Mouse (Mus musculus) ES-E14 (cell line): ENCODE results near the gene Macrod2. TPM values are rescaled to one million over a fixed set of nuclear protein-coding genes. Genes with fewer than 3 reads are reported as not detected.

Source experiments
- DNase-seq: peaks from one replicate; pipeline ENCODE4 v3.0.0-alpha.2; 2013; ENCODE audit warnings: low read depth, low spot score
- H3K27ac ChIP-seq: 2 replicates; pipeline ENCODE4 v1.5.1; 2012; ENCODE audit warnings: low read depth, mild to moderate bottlenecking, low read length, moderate library complexity, mixed read lengths; ENCODE audit not compliant: poor library complexity, insufficient read depth, severe bottlenecking
- H3K36me3 ChIP-seq: 2 replicates; pipeline ENCODE4 v1.6.1; 2012; ENCODE audit warnings: mild to moderate bottlenecking, low read length, moderate library complexity, mixed read lengths; ENCODE audit not compliant: control insufficient read depth, poor library complexity, insufficient read depth, severe bottlenecking
- H3K4me1 ChIP-seq, 2 experiments: fragments of 150-350 bp in 1 of 2; sonication (generic) in 1 of 2; 2 replicates each; pipeline ENCODE4 v1.6.1; 2012; ENCODE audit warnings: low read length in 2 of 2, mild to moderate bottlenecking in 1 of 2, mixed read lengths in 1 of 2; ENCODE audit not compliant: control insufficient read depth in 2 of 2, insufficient read depth in 2 of 2, poor library complexity in 1 of 2
- H3K4me3 ChIP-seq, 2 experiments: fragments of 150-350 bp in 1 of 2; sonication (generic) in 1 of 2; 2 replicates each; pipeline ENCODE4 v1.5.1; 2012; ENCODE audit warnings: low read length in 2 of 2, low read depth in 1 of 2, mild to moderate bottlenecking in 1 of 2, mixed read lengths in 1 of 2; ENCODE audit not compliant: insufficient read depth in 1 of 2, poor library complexity in 1 of 2, severe bottlenecking in 1 of 2
- H3K9ac ChIP-seq: 2 replicates; pipeline ENCODE4 v1.6.1; 2012; ENCODE audit warnings: low read depth, mild to moderate bottlenecking, low read length, mixed read lengths; ENCODE audit not compliant: poor library complexity, insufficient read depth, severe bottlenecking
- H3K9me3 ChIP-seq: fragments of 150-350 bp; sonication (generic); 2 replicates; pipeline ENCODE4 v1.6.1; 2012; ENCODE audit warnings: low read depth, mild to moderate bottlenecking, low read length; ENCODE audit not compliant: control insufficient read depth, insufficient read depth
- CHD2 ChIP-seq: IDR thresholded peaks from 2 replicates; pipeline ENCODE4 v1.6.1; 2014; ENCODE audit warnings: mild to moderate bottlenecking, low read depth, low read length, inconsistent platforms
- HCFC1 ChIP-seq: IDR thresholded peaks from 2 replicates; pipeline ENCODE4 v1.6.1; 2012; ENCODE audit warnings: low read length, inconsistent platforms, borderline replicate concordance; ENCODE audit not compliant: insufficient read depth
- MAFK ChIP-seq: IDR thresholded peaks from 2 replicates; pipeline ENCODE4 v1.6.1; 2014; ENCODE audit warnings: mild to moderate bottlenecking, low read depth, low read length, inconsistent platforms; ENCODE audit not compliant: insufficient read depth
- ZC3H11A ChIP-seq: IDR thresholded peaks from 2 replicates; pipeline ENCODE4 v1.6.1; 2012; ENCODE audit warnings: low read depth, mild to moderate bottlenecking, inconsistent platforms, low read length, borderline replicate concordance
- ZNF384 ChIP-seq: IDR thresholded peaks from 2 replicates; pipeline ENCODE4 v1.6.1; 2012; ENCODE audit warnings: low read depth, low read length, inconsistent platforms
- in situ Hi-C, 2 experiments: fragments of 600-800 bp; cut with MboI; formaldehyde crosslinking; loops; one replicate each; pipeline ENCODE4 v1.15.1; 2025; ENCODE audit warnings: low sequenced_read_pairs in 2 of 2, inconsistent platforms in 1 of 2; ENCODE audit not compliant: unreplicated experiment in 2 of 2
- total RNA-seq: library from RNA; depleted of rRNA; stranded (reverse); fragments of 300-350 nt; gene quantifications from 2 replicates; pipeline ENCODE4 v1.2.3, GENCODE M21; 2012

Gene Macrod2
- total RNA-seq, 1 experiment: 12.7 TPM

DNA sequence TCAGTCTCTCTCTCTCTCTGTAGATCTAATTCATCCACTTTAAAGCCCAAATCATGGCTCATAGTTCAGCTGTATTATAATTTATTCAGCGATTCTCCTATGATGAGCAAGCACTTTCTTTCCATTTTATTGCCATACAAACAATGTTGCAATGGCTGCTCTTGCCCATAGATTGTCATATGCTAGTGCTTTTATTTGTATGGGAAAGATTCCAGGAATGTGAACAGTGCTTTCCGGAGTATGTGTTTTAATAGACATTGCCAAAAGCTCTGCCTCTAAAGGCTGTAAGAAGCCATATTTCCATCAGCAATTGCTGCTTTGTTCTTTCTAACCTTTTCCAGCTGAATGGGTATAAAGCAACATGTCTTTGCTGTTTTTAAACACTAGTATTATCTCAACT, 1872.7 kb downstream of the Macrod2 start:
- TF ChIP-seq CHD2 (no peak), HCFC1 (no peak), MAFK (no peak)
- Histone ChIP-seq H3K27ac (no peak overlapping the region), H3K9me3 (no peaks in the 10 kb centered on the region), H3K36me3 (no peaks in the 10 kb centered on the region), H3K4me3 (no peak overlapping the region), H3K4me1 (no peaks in the 10 kb centered on the region), H3K9ac (no peak overlapping the region)
- in situ Hi-C loops: no loop called here
- DNase-seq: no peak

DNA sequence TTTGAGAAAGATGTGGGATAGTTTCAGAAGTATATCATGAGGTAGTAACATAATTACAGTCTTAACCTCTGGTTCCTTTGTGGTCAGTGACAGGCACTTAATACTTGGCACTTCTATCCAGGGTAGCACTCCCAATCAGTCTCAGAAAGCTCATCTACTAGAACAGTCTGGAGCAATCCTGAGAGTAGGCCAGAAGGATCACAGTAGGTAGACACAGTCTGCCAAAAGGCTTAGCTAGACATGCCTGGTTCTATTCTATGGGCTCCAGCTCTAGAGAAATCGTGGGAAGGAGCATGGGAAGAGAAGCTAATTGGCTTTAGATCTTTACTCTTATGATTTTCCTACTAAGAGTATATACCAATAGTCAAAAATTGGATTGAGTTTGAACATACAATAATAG, 1891.7 kb downstream of the Macrod2 start:
- H3K27ac ChIP-seq: no peak overlapping the region
- no peak for DNase-seq
- no peaks in the 10 kb centered on the region for H3K4me1 ChIP-seq
- H3K9me3 ChIP-seq: no peaks in the 10 kb centered on the region
- in situ Hi-C loops: no loop called here
- TF ChIP-seq ZC3H11A (no peak), ZNF384 (no peak), MAFK (no peak), CHD2 (no peak), HCFC1 (no peak)
- H3K9ac ChIP-seq: no peak overlapping the region
- no peaks in the 10 kb centered on the region for H3K36me3 ChIP-seq
- no peak overlapping the region for H3K4me3 ChIP-seq

DNA sequence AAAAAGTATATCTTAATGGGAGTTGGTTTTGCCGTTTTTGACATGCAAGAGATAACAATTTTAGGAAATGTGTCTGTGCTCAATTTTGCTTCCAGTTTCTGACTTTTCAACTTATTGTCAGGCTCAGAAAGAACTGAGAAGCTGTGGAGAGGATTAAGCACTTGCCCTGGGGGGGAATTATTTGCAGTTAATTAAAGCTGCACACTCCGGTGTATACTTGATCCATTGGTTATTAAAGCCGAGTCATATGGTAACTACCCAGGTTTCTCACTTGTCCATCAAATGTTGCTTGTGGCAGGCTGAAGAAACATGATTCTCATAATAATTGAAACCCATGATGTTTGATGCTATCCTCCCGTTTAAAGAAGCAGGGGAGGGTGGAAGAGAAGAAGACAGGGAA, 1899.7 kb downstream of the Macrod2 start:
- H3K27ac ChIP-seq: no peak overlapping the region
- H3K36me3 ChIP-seq: no peaks in the 10 kb centered on the region
- no peak overlapping the region for H3K4me3 ChIP-seq
- H3K9me3 ChIP-seq: no peaks in the 10 kb centered on the region
- no peak for TF ChIP-seq MAFK
- no peak for TF ChIP-seq ZC3H11A
- no peak for TF ChIP-seq ZNF384
- no peak for TF ChIP-seq HCFC1
- TF ChIP-seq CHD2: no peak
- in situ Hi-C loops: no loop called here
- no peak overlapping the region for H3K9ac ChIP-seq
- no peak for DNase-seq
- H3K4me1 ChIP-seq: no peaks in the 10 kb centered on the region

DNA sequence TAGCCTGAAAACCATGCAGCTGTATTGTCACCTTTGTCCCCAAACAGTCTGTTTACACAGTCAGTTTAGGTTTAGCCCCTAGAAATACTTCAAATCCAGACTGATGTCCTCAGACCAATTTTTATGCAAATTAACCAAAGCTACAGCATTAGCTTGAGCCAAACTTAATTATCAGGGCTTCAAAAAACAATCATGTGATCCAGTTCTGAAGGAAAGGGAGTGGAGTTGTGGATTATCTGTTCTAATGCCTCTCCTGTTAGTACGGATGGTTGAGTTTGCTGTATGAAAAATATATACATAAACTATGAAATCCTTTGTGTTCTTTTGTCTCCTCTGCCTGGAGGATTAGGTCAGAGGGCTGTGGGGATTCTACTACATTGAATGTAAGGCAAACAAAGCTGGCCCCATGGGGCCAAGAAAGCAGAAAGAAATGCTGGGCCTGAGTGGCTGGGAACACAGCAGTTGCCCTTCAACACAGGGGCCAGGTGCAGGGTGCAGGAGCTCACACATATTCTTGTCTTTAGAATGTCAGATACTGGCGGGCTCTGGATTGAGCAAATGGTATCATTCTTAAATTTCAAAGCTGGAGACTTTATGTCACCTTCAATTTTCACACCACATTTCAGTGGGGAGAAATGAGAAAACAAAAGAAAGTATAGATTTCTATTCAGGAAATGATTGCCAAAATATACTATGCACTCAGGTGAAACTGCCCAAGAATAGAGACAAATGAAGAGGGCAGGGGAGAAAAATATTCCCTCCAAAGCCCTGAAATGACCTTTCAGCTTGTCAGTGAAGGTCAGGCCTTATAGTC, 1908.2 kb downstream of the Macrod2 start:
- H3K27ac ChIP-seq: no peak overlapping the region
- H3K4me3 ChIP-seq: no peak overlapping the region
- no peak for TF ChIP-seq ZNF384
- TF ChIP-seq ZC3H11A: no peak
- no peak for TF ChIP-seq MAFK
- no peak for TF ChIP-seq HCFC1
- TF ChIP-seq CHD2: no peak
- in situ Hi-C loops: no loop called here
- H3K9me3 ChIP-seq: peaks cover 3% of the 10 kb centered on the region; the same call in 1 of the 2 replicates
- peaks cover 3% of the 10 kb centered on the region; the same call in 1 of the 2 replicates for H3K36me3 ChIP-seq
- H3K9ac ChIP-seq: no peak overlapping the region
- no peak for DNase-seq
- no peaks in the 10 kb centered on the region for H3K4me1 ChIP-seq

DNA sequence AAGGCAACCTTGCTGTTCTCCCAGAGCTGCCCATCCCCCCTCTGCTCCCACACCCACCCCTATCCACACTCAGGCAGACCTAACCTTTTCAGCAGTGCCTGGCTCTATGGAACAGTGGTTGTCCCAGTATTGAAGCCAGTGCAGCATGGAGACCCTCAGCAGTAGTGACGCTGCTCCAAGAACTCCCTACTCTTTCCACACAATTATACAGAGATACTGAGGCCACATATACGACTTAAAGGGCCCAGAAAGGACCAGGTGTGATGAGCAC, 1908.7 kb downstream of the Macrod2 start:
- in situ Hi-C loops: no loop called here
- no peak for TF ChIP-seq CHD2
- TF ChIP-seq ZNF384: no peak
- no peak for TF ChIP-seq ZC3H11A
- no peak for TF ChIP-seq MAFK
- no peak for TF ChIP-seq HCFC1
- H3K27ac ChIP-seq: no peak overlapping the region

More for the DNA sequence above, 1908.7 kb downstream of the Macrod2 start:
- H3K4me3 ChIP-seq: no peak overlapping the region
- peaks cover 3% of the 10 kb centered on the region; the same call in 1 of the 2 replicates for H3K36me3 ChIP-seq
- no peak overlapping the region for H3K9ac ChIP-seq
- DNase-seq: no peak
- H3K9me3 ChIP-seq: peaks cover 3% of the 10 kb centered on the region; the same call in 1 of the 2 replicates
- H3K4me1 ChIP-seq: no peaks in the 10 kb centered on the region
